Mouse (Mus musculus) midbrain, embryonic 16.5 days (tissue): ENCODE measurements at regions not wholly inside any gene's neighbourhood (a gene's known extent, or its start where the extent isn't known, plus 50 kb on each side); places are given as distances from the start of the nearest gene placed in this dataset.

Experiments used
- ATAC-seq: fragments of 200-750 bp; cut with Nextera tagmentation; 2 replicates; pipeline ENCODE4 v1.8.0; 2017; ENCODE audit warnings: moderate TSS enrichment
- H3K27ac ChIP-seq: fragments of 300-500 bp; sonication (generic); 2 replicates; pipeline ENCODE4 v1.5.1; 2014; ENCODE audit warnings: mild to moderate bottlenecking, low read length, mixed read lengths
- H3K27me3 ChIP-seq: fragments of 300-500 bp; sonication (generic); 2 replicates; pipeline ENCODE4 v1.6.1; 2014; ENCODE audit warnings: low read depth, low read length, mixed read lengths; ENCODE audit not compliant: control insufficient read depth, insufficient read depth
- H3K36me3 ChIP-seq: fragments of 300-500 bp; sonication (generic); 2 replicates; pipeline ENCODE4 v1.6.1; 2014; ENCODE audit warnings: mild to moderate bottlenecking, low read length, moderate library complexity, mixed read lengths; ENCODE audit not compliant: control insufficient read depth, insufficient read depth
- H3K4me1 ChIP-seq: fragments of 300-500 bp; sonication (generic); 2 replicates; pipeline ENCODE4 v1.6.1; 2014; ENCODE audit warnings: mild to moderate bottlenecking, low read length, mixed read lengths; ENCODE audit not compliant: control insufficient read depth, insufficient read depth
- H3K4me2 ChIP-seq: fragments of 300-500 bp; sonication (generic); 2 replicates; pipeline ENCODE4 v1.6.1; 2014; ENCODE audit warnings: mild to moderate bottlenecking, low read length, mixed read lengths
- H3K4me3 ChIP-seq: fragments of 300-500 bp; sonication (generic); 2 replicates; pipeline ENCODE4 v1.5.1; 2014; ENCODE audit warnings: low read depth, mild to moderate bottlenecking, low read length, moderate library complexity, mixed read lengths
- H3K9ac ChIP-seq: fragments of 300-500 bp; sonication (generic); 2 replicates; pipeline ENCODE4 v1.6.1; 2014; ENCODE audit warnings: low read depth, low read length, mixed read lengths
- H3K9me3 ChIP-seq: fragments of 300-500 bp; sonication (generic); replicated peaks from 2 replicates; pipeline ENCODE4 v1.6.1; 2014; ENCODE audit warnings: mild to moderate bottlenecking, low read length, mixed read lengths; ENCODE audit not compliant: control insufficient read depth, poor library complexity, severe bottlenecking
- WGBS: fragments of 180-500 bp; shearing (Covaris S2); extraction: QIAGEN DNeasy Blood & Tissue Kit; methylation state at CpG from one replicate; pipeline ENCODE4 v1.1.7; 2014; 5-methylcytosine and 5-hydroxymethylcytosine counted together

DNA sequence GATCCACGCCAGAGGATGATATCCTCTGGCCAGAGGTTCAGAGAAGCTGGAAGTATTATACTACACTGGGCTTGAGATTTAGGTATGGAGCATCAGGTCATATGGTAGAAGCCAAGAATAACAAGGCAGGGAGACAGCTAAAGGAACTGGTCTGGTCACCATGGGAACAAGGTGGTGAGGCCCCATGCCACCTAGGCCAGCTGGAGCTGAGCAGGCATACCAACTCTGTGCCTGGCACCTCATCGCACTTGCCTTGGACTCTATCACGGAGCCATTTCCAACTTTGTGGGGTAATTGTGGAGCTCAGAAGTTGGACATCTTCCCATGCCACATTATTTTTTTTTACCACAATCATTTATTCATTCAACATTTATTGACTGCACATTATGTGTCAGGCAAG is 55.9 kb upstream of the Polg start:
- peaks cover 54% of the 10 kb centered on the region for H3K4me1 ChIP-seq
- no peaks in the 10 kb centered on the region for H3K36me3 ChIP-seq
- no peak overlapping the region for H3K4me3 ChIP-seq
- ATAC-seq, result no peak
- no peaks in the 10 kb centered on the region for H3K9me3 ChIP-seq
- no peaks in the 10 kb centered on the region for H3K27me3 ChIP-seq
- H3K27ac ChIP-seq, result peak overlapping the region; percentile 83
- H3K4me2 ChIP-seq, result no peak overlapping the region
- 81% methylated on average over 3 of the region's 3 CpGs for WGBS
- no peak overlapping the region for H3K9ac ChIP-seq

DNA sequence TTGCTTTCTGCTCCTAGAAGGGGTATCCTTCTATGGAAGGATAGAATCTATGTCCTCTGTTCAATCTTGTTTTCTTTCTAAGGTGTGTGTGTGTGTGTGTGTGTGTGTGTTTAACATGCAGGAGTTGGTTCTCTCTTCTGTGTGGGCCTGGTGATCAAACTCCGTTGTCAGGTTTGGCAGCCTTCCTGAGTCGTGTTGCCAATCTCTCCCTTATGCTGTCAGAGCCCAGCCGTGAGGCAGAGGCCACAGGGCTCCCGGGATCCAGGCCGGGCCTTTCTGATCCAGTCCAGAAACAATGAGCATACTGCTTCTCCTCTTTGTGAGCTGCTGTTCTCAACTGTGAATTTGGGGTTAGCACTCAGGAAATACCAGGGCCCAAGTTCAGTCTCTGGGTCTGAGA is 55.1 kb upstream of the Polg start:
- Histone ChIP-seq H3K9me3 (no peaks in the 10 kb centered on the region), H3K4me3 (no peak overlapping the region), H3K36me3 (no peaks in the 10 kb centered on the region), H3K4me2 (no peak overlapping the region), H3K4me1 (peaks cover 52% of the 10 kb centered on the region), H3K27ac (peak overlapping the region; percentile 83), H3K27me3 (no peaks in the 10 kb centered on the region), H3K9ac (no peak overlapping the region)
- 22% methylated on average over 5 of the region's 5 CpGs for WGBS
- no peak for ATAC-seq

DNA sequence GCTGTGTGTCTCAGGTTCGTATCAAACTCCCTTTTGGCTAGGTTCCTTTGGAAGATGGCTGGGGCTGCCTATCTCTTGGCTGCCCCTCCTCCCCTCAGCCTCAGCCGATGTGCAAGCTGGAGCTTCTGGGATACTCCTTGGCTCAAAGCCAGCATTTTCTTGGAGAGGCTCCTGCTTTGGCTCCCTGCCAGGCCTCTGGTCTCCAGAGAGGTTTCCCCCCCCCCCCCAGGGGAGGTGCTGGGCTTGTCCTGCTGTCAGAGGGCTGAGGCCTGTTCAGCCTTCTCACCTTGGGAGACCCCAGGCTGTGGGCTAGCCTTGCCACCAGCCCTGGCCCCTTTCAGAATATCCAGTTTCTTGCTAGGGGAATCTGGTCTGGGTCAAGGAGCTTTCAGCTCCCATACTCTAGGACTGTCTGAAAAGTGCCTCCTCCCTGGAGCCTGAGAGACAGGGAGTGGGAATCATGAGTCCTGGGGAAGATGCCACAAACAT is 54.1 kb upstream of the Polg start:
- Histone ChIP-seq H3K4me3 (no peak overlapping the region), H3K4me1 (peaks cover 48% of the 10 kb centered on the region), H3K27ac (peak overlapping the region; percentile 83), H3K9me3 (no peaks in the 10 kb centered on the region), H3K9ac (no peak overlapping the region), H3K27me3 (0 out of 2 replicates have a peak, but pooled peaks cover 2% of the 10 kb centered on the region), H3K4me2 (no peak overlapping the region), H3K36me3 (no peaks in the 10 kb centered on the region)
- ATAC-seq, result peak; percentile 30
- 16% methylated on average over 2 of the region's 2 CpGs for WGBS

DNA sequence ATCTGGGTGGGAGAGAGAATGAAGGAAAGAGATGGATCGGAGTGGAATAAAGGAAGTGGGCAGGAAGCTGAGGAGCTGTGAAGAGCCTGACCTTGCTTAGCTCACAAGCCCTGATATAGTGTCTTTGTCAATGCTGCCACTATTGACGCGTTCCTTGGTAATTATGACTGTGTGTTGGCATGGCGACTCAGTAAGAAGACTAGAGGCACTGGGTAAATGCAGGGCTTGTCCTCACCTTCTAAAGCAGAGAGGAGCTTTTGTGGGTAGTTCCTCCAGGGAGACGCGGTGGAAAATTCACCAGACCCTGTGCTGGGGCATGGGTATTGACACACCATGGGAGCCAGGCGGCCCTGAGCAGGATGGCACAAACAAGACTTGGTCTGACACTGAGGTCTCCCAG is 52.8 kb upstream of the Polg start:
- no peak overlapping the region for H3K4me3 ChIP-seq
- H3K36me3 ChIP-seq, result no peaks in the 10 kb centered on the region
- H3K27ac ChIP-seq, result peak overlapping the region; percentile 83
- 0 out of 2 replicates have a peak, but pooled peaks cover 2% of the 10 kb centered on the region for H3K27me3 ChIP-seq
- 44% methylated on average over 7 of the region's 7 CpGs for WGBS
- peak; percentile 37 for ATAC-seq
- no peaks in the 10 kb centered on the region for H3K9me3 ChIP-seq
- no peak overlapping the region for H3K9ac ChIP-seq
- peaks cover 40% of the 10 kb centered on the region for H3K4me1 ChIP-seq
- H3K4me2 ChIP-seq, result no peak overlapping the region

DNA sequence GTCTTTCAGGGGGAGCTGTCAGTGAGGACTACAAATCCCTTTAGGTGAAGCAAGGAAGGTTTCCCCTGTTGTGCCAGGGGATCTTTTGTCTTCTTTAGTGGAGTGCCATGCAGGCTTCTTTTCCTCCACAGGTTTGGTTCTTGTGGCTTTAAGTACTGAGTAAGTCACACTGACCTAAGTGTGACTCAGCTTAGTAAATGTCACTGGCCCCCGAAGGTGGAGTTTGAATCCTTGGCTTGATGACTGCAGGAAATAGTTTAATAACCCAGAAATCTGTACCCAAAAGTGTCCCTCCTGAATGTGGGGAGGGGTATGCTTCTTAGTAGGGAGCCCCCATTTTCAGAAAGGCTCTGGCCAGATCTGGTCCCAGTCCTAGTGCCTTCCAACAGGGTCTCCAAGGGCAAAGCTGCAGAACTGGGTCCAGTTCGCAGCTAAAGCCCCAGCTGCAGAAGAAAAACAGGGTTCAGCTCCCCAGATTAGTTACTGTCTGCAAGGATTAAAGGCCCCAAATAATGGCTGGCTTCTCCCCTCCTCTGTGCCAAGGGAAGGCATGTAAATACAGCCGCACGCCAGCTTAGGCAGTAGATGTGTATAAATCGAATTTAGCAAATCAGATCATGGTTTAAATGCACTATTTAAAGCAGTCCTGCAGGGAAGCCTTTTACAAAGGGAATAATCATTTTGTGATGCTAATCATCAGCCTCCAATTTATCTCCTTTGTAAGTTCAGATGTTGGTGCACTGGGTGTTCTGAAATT is 51.6 kb upstream of the Polg start:
- Histone ChIP-seq H3K9me3 (no peaks in the 10 kb centered on the region), H3K4me2 (no peak overlapping the region), H3K4me3 (no peak overlapping the region), H3K9ac (0 out of 2 replicates have a peak overlapping the region, but pooled peaks have one; percentile 16), H3K4me1 (peaks cover 41% of the 10 kb centered on the region), H3K27ac (peak overlapping the region; percentile 83), H3K27me3 (0 out of 2 replicates have a peak, but pooled peaks cover 5% of the 10 kb centered on the region), H3K36me3 (no peaks in the 10 kb centered on the region)
- 16% methylated on average over 5 of the region's 5 CpGs for WGBS
- peak; percentile 36; the same call in 1 of the 2 replicates for ATAC-seq

DNA sequence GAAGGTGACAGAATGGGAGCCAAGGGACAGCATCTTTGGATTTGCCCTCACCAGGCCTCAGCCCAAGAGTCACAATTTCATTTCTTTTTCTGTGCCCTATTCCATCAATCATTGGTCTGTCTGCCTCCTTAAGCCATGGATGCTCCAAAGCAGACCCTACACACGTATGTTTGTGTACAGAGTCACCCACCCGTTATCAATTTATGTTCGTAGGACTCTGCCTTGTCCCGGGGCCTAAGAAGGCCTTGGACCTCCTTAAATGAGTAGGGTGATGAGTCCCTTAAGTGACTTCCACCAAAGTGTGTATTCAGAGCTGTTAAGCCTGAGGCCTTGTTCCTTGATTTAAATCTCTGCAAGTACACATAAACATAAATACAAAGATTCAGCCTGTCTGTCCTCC is 50.1 kb upstream of the Polg start:
- Histone ChIP-seq H3K4me3 (no peak overlapping the region), H3K27me3 (peaks cover 5% of the 10 kb centered on the region; the same call in 1 of the 2 replicates), H3K4me1 (peaks cover 54% of the 10 kb centered on the region), H3K4me2 (no peak overlapping the region), H3K9me3 (no peaks in the 10 kb centered on the region), H3K27ac (peak overlapping the region; percentile 83), H3K36me3 (no peaks in the 10 kb centered on the region), H3K9ac (no peak overlapping the region)
- 71% methylated on average over 4 of the region's 4 CpGs for WGBS
- no peak for ATAC-seq
